Mouse (Mus musculus) spleen, postnatal 36 days (tissue): ENCODE results near the gene March10.

ENCODE experiments used
- DNase-seq, 2 experiments: peaks; one replicate each; pipeline ENCODE4 v3.0.0; 2022; ENCODE audit warnings: low spot score in 2 of 2, mixed read lengths in 1 of 2

The March10 gene

GRCm38 (mm10) chr11:105407846-105408441, 48.6 kb downstream of the March10 start:
- no peak for DNase-seq

DNA sequence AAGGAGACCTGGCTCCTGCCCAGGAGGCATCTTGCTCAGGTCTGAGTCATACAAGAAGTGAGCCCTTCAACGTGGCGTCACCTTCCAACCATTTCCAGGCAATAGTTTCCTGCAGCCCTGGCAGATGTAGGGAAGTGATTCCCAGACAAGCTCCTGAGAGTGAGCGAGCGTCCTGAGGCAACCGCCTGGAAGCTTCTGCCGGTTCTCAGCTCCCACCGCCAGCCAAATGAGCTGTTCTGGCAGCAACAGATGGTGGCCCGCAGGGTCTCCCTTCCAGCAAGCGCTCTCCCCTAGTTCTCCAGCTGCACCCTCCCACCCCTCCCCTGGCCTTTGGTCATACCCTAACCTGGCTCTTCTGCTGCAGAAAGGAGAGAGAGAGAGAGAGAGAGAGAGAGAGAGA, 54.2 kb downstream of the March10 start:
- no peak for DNase-seq

GRCm38 (mm10) chr11:105390290-105390689, 66.2 kb downstream of the March10 start:
- no peak for DNase-seq

DNA sequence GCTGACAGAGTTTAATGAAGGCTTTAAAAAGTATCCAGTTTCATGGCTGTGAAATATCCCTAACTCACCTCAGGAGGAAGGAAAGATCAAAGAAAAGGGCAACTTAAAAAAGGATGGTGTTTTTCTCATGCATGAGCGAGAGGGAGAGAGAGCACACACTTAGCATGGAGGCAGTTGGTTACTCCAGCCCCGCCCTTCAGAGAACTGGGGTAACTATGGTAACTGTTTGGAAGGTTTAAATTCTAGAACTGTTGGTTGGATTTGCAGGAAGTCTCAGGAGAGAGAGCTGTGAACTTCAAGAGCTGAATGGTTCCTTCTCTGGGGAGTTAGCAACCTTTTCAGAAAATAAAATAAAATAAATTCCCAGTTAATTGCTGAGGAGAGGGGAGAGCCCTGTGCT, 67.9 kb downstream of the March10 start:
- DNase-seq = no peak

DNA sequence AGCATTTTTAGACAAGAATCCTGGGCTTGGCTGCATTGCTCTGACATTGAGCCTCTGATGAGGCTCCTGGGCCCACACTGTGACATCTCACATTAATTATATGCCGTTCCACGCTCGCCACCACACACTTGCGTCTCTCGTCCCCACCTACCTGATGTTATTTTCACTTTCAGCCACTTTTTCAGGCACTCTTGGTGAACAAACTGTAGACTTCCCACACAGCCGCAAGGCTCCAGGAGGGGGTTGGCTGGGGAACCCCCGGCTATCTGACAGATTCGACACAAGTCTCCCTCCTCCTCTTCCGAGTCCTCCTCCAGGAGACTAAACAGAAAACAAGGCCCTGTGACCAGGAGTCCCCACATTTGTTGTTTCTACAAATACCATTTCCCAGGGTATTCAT, 71.3 kb downstream of the March10 start:
- DNase-seq = no peak

DNA sequence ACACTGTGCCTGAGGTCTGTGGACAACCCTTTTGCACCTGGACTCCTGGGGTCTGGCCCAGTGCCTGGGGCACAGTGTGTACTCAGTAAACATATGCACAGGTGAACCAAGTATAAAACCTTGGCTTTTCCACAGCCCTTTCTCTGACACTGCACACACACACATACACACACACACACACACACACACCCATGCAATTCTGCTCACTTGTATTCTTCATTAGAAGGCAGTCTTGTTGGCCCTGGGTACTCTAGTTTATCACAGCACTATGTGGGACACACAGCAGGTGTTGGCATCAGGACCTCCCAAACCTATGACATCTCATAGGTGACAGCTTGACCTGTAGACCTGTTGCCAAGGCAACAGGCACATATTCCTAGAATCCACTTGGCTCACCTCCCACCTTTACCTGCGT, 80.7 kb downstream of the March10 start:
- no peak for DNase-seq

- DNase-seq = no peak
Measured at GRCm38 (mm10) chr11:105374526-105375175, 81.9 kb downstream of the March10 start.

GRCm38 (mm10) chr11:105373881-105374280, 82.7 kb downstream of the March10 start:
- DNase-seq = no peak

GRCm38 (mm10) chr11:105371818-105372217, 84.7 kb downstream of the March10 start:
- no peak for DNase-seq

DNA sequence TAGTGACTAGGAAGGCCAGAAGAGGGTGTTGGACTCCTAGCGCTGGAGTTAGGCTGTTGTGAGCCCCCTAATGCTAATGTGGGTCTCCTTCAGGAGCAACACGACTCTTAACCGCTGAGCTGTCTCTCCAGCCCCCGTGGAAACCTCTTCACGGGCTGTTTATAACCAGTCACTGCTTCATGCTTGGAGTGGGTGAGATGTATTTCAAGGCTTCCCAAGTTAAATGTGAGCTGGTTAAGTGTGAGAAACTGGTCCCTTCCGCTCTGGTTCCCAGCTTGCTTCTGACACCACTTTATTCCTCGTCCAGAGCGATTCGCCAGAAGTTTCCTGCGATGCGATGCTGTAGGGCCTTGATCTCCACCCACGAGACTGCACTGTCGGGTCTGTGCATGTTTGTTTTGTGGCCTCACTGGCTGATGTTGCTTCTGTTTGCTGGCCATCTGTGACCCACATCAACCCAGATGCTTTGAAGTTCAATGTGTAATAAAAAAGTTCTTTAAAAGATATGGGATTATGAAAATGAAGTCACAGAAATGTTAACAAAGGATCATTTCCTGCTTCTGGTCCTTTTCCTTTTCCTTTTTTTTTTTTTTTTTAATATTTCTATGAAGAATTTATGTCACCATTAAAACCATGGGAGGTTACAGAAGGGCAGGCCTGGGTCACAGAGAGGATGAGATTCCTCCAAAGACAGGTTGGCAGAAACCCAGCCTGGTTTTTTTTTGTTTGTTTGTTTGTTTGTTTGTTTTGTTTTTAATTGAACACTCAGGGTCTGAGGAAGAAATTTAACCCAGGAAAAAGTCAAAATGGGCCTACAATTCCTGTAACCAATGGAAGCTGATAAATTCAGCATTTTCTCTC, 86.8 kb downstream of the March10 start:
- DNase-seq = no peak

DNA sequence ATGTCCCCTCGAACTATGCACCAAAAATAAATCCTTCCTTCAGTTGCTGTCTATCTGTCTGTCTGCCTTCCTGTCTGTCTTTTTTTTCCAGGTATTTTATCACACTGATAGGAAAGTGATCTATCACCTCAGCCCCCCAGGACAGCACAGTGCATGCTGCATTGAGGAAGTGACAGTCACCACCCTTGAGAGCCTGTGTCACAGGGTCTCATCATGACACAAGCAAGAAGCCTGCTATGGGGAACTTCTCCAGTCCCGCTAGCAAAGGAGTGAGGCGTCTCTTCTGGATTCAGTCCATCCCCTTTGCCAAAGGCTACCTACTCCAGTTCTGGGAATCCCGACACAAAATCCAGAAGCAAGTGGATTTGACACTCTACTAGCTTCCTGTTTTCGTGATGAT, 87.7 kb downstream of the March10 start:
- no peak for DNase-seq

DNA sequence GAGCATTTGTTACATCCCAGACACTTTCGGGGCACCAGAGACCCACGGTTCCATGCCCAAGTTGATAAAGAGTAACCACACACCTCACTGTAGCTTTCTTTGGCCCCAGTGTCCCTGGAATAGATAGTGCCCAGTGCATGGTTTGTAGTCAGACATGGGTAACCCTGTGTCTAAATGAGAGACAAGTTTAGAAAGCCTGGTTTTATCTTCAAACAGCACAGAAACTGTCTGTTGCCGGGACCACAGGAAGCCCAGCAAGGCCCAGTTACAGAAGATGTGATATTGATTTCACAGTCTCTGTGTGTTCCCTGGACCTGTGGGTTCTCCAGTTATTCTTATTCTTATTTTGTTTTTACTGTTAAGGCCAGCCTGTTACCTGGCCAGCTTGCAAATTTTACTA, 89.4 kb downstream of the March10 start:
- DNase-seq = no peak

- peak; percentile 62 to 79 for DNase-seq
Measured at GRCm38 (mm10) chr11:105366051-105366450, 90.5 kb downstream of the March10 start.

GRCm38 (mm10) chr11:105365611-105366010, 90.9 kb downstream of the March10 start:
- DNase-seq = no peak

DNA sequence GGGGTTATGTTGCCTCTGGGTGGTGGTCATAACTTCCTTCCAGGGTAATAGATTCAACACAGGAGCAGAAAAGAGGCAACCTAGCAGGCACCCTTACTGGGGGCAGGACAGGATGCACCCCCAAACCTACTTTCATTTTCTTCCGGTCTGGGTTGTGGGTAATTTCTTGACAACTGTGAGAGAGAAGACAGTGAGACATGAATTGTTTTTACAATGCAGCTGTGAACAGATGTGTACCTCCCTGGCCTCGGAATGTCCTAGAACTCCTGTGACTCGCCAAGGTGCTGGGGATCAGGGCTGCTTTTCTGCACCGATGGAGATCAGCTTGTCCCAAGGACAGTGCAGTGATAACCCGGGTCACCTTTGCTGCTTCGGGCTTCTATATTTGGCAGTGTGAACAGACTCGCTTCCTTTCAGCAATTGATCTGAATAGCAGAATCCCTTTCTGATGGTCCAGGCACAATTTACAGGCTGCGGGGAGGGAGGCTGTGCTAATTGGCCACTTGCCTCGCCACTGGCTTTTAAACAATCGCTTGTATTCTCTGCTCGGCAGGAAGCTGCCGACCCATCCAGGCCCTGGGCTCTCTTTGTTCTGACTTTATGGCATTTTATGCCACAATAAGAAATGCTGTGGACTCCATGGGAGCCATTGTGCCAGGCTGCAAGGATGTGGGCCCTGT, 92.0 kb downstream of the March10 start:
- no peak for DNase-seq

DNA sequence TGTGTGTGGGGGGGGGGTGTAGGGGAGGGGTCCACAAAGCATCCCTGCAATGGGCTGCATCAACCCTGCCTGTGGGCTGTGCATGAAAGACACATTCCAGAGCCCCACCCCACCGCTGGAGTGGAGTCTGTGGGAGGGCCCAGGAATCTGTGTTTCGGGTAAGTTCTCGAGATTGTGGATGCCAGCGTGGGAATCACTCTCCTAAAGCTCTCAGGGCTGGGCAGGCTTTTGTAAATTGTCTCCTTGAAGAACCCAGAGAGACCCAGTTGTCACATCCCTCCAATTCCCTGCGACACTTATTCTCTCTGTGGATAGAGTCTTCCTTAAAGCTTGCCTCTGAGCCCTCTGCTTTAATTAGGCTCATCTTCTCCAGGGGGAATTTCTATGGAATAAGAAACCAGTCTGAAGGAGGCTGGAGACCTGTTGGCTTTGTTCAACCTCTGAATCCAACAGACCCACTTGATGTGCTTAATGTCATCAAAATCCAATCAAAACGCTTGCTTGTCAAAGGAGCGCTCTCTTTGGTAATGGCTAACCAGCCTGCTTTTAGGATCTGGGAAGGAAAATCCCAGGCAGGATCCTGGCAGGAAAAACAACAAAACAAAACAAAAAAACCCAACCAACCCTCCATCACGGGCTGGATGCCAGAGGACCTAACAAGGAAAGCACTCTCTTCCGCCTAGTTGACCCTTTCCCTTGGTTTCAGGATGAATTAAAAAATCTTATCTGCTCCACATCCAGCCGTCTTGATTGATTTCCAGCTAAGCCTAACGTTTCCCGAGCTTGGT, 92.7 kb downstream of the March10 start:
- DNase-seq = no peak

GRCm38 (mm10) chr11:105362946-105363597, 93.5 kb downstream of the March10 start:
- DNase-seq = peak; percentile 62 to 65

DNA sequence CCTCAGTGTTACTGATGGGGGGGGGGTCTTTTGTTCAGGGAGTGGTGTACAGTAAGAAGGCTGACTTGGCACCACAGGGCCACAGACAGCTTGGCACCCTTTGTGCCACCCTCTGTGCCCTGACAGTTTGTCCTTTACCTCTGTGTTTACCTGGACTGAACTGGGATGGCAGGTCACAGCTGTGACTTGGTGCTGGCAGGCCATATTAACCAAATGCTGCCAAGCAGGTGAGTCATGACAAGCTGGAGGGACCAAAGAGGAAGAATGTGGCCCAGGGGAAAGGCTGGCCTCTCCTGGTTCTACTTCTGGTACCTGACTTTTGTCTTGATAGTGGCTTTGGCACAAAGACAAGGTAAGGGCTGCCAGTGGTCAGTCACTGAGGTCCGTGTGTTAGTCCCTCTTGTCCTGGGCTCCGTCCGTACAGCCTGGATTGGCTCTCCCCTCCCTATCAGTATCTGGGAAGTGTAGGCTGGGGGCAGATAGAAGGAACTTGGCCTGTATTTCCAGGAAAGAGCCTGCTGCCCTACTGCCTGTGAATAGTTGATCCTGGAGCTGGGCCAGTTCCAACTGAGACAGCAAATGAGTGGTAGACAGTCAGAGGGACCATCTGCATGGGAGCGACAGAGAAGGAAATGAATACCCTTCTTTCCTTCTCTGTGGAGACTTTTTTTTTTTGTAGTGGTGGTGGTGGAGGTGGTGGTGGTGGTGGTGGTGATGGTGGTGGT, 94.3 kb downstream of the March10 start:
- DNase-seq = no peak

- no peak for DNase-seq
Measured at GRCm38 (mm10) chr11:105356301-105356700, 100.2 kb downstream of the March10 start.

DNA sequence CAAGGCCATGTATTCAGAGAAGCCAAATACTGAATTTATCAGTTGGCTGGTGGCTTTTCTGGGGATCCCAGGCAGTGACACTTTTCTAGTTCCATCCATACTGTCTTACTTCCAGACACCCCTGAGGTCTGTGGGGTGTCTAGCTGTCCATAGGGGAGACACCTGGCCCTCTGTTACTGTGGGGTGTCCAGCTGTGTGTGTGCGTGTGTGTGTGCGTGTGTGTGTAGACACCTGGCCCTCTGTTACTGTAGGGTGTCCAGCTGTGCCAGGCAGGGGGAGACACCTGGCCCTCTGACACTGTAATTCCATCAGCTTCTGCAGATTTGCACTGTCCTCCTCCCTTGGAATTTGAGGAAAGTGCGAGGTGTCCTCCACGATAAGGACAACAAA, 102.6 kb downstream of the March10 start:
- no peak for DNase-seq
